Mouse (Mus musculus) forebrain, embryonic 14.5 days (tissue): ENCODE results near the gene Rpgr. TPM values are rescaled to one million over a fixed set of nuclear protein-coding genes. Genes with fewer than 3 reads are reported as not detected.

ENCODE experiments used
- ATAC-seq: fragments of 200-750 bp; cut with Nextera tagmentation; 2 replicates; pipeline ENCODE4 v1.8.0; 2017; ENCODE audit warnings: mild to moderate bottlenecking, moderate library complexity
- DNase-seq: peaks from one replicate; pipeline ENCODE4 v3.0.0-alpha.2; 2015; ENCODE audit warnings: low spot score
- H3K27ac ChIP-seq: fragments of 300-500 bp; sonication (generic); 2 replicates; pipeline ENCODE4 v1.5.1; 2014; ENCODE audit warnings: low read depth, mild to moderate bottlenecking, control low read depth, low read length, moderate library complexity
- H3K27me3 ChIP-seq: fragments of 300-500 bp; sonication (generic); replicated peaks from 2 replicates; pipeline ENCODE4 v1.6.1; 2014; ENCODE audit warnings: low read length, control low read depth, mixed read lengths; ENCODE audit not compliant: control insufficient read depth, insufficient read depth
- H3K36me3 ChIP-seq: fragments of 300-500 bp; sonication (generic); 2 replicates; pipeline ENCODE4 v1.6.1; 2014; ENCODE audit warnings: low read length, control low read depth; ENCODE audit not compliant: control insufficient read depth, insufficient read depth
- H3K4me1 ChIP-seq: fragments of 300-500 bp; sonication (generic); 2 replicates; pipeline ENCODE4 v1.6.1; 2014; ENCODE audit warnings: antibody characterized with exemption, low read length, control low read depth; ENCODE audit not compliant: control insufficient read depth, insufficient read depth
- H3K4me2 ChIP-seq: fragments of 300-500 bp; sonication (generic); 2 replicates; pipeline ENCODE4 v1.6.1; 2014; ENCODE audit warnings: mild to moderate bottlenecking, control low read depth, low read length
- H3K4me3 ChIP-seq: fragments of 300-500 bp; sonication (generic); 2 replicates; pipeline ENCODE4 v1.5.1; 2014; ENCODE audit warnings: low read depth, low read length, control low read depth
- H3K9ac ChIP-seq: fragments of 300-500 bp; sonication (generic); 2 replicates; pipeline ENCODE4 v1.6.1; 2014; ENCODE audit warnings: mild to moderate bottlenecking, low read length, control low read depth, moderate library complexity
- H3K9me3 ChIP-seq: fragments of 300-500 bp; sonication (generic); replicated peaks from 2 replicates; pipeline ENCODE4 v1.6.1; 2016; ENCODE audit warnings: low read length, control low read depth, mixed read lengths; ENCODE audit not compliant: control insufficient read depth
- WGBS: fragments of 180-500 bp; shearing (Covaris S2); extraction: QIAGEN DNeasy Blood & Tissue Kit; methylation state at CpG from one replicate; pipeline ENCODE4 v1.1.7; 2014; 5-methylcytosine and 5-hydroxymethylcytosine counted together
- polyA plus RNA-seq: library from polyadenylated mRNA; unstranded; fragments of >200 nt; fragmentation: Nextera tagmentation; extraction: Ambion mirVana; gene quantifications from 2 replicates; pipeline ENCODE4 v1.2.1, GENCODE M21; 2014

Rpgr gene
- polyA plus RNA-seq, 1 experiment from 2014 or later = 34.0 TPM

- Histone ChIP-seq H3K36me3 (no peaks in the 10 kb centered on the region), H3K27ac (no peak overlapping the region), H3K4me2 (no peak overlapping the region), H3K4me3 (no peak overlapping the region), H3K27me3 (no peaks in the 10 kb centered on the region), H3K4me1 (no peaks in the 10 kb centered on the region), H3K9ac (no peak overlapping the region), H3K9me3 (no peaks in the 10 kb centered on the region)
- ATAC-seq (no peak), DNase-seq (no peak)
- WGBS = 76% methylated on average over 1 of the region's 1 CpGs
These were observed 152.9 kb downstream of the Rpgr start for GRCm38 (mm10) chrX:10063781-10064180.

GRCm38 (mm10) chrX:10063361-10063760, 153.4 kb downstream of the Rpgr start:
- Histone ChIP-seq H3K4me3 (no peak overlapping the region), H3K27me3 (no peaks in the 10 kb centered on the region), H3K36me3 (no peaks in the 10 kb centered on the region), H3K27ac (no peak overlapping the region), H3K9ac (no peak overlapping the region), H3K9me3 (no peaks in the 10 kb centered on the region), H3K4me1 (no peaks in the 10 kb centered on the region), H3K4me2 (no peak overlapping the region)
- no peak for ATAC-seq
- WGBS = 74% methylated on average over 2 of the region's 2 CpGs
- DNase-seq = no peak

- Histone ChIP-seq H3K27ac (no peak overlapping the region), H3K4me1 (no peaks in the 10 kb centered on the region), H3K36me3 (no peaks in the 10 kb centered on the region), H3K9ac (no peak overlapping the region), H3K9me3 (no peaks in the 10 kb centered on the region), H3K4me2 (no peak overlapping the region), H3K4me3 (no peak overlapping the region), H3K27me3 (no peaks in the 10 kb centered on the region)
- 62% methylated on average over 4 of the region's 4 CpGs for WGBS
- DNase-seq (no peak), ATAC-seq (no peak)
These were observed 154.5 kb downstream of the Rpgr start for GRCm38 (mm10) chrX:10062201-10062600.

- H3K9ac ChIP-seq = no peak overlapping the region
- DNase-seq = no peak
- H3K4me3 ChIP-seq = no peak overlapping the region
- no peaks in the 10 kb centered on the region for H3K27me3 ChIP-seq
- H3K4me1 ChIP-seq = no peaks in the 10 kb centered on the region
- no peak overlapping the region for H3K27ac ChIP-seq
- no peaks in the 10 kb centered on the region for H3K36me3 ChIP-seq
- no peak for ATAC-seq
- H3K4me2 ChIP-seq = no peak overlapping the region
- H3K9me3 ChIP-seq = no peaks in the 10 kb centered on the region
These were observed 182.1 kb downstream of the Rpgr start for GRCm38 (mm10) chrX:10034666-10035065.

Other genes with a start within 250 kb of the Rpgr start
- 3.5 and 4.4 TPM in 2 replicates for gene Srpx, start 99.2 kb downstream of the Rpgr start, polyA plus RNA-seq
- gene Otc, start 35.4 kb upstream of the Rpgr start, polyA plus RNA-seq = not detected in 2 replicates